Mouse (Mus musculus): ENCODE results near the gene Shc1.
A peak's percentile ranks its signal among the peaks of the same experiment; 100 is the strongest.

The Shc1 gene

DNA sequence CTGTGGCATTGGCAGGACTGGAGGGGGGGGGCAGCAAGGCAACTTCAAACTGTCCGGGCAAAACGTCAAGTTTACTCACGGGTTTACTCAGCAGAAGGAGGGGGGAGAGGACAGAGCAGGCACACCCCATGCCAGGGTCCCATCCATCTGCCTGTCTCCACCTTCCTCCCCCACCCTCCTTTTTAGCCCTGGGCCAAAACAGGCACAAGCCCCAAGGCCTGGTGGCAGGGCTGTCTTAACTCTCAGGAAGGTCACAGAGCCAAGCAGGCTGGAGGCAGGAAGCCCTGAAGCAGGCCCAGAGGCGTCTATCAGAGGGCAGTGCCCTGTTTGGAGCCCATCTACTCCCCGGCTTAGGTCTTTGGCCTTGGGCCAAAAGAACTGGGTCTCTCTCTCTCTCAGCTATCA lies 28.1 kb upstream of the Shc1 start:
- no peak for DNase-seq (ENCODE audit: low spot score in 2 of 2)

DNA sequence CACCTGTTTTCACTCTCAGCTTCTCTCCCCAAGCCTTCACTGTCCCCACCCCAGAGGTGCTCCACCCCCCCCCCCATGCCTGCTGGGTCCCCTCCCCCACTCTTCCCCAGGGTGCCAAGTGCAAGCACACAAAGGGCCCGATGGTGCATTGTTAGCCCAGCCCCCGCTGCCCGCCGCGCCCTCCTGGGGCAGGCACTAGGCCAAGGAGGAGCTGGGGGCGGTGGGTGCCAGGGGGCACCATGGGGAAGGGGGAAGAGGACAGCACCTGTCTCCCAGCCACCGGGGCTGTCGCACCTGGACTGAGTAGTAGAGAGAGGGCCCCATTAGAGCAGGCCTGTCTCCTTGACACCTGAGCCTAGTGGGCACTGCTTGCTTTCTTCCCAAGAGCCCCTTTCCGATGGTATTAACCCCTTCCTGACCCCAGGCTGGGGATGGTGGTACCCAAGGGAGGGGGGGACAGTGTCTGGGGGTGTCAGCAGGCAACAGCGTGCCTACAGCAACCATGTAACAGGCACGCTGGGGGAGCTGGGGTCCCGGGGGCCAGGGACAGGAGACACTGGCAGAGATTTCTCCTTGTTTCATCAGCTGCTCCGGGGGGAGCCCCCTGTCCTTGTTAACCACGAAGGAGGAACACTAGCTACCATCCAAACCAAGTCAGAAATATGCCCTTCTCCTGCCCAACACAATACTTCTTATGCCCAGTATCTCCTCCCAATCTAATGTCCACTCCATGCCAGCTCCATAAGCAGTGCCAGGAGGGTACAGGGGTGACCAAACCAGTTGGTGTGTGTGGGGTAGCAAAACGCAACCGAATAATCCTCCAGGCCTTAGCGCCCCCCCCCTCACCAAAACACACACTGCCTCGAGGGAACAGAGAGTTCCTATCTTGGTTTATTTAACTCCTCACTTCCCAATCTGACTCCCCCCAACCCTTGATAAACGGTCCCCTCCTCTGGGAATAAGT lies 27.3 kb upstream of the Shc1 start:
- no peak for DNase-seq (ENCODE audit: low spot score in 2 of 2)

DNA sequence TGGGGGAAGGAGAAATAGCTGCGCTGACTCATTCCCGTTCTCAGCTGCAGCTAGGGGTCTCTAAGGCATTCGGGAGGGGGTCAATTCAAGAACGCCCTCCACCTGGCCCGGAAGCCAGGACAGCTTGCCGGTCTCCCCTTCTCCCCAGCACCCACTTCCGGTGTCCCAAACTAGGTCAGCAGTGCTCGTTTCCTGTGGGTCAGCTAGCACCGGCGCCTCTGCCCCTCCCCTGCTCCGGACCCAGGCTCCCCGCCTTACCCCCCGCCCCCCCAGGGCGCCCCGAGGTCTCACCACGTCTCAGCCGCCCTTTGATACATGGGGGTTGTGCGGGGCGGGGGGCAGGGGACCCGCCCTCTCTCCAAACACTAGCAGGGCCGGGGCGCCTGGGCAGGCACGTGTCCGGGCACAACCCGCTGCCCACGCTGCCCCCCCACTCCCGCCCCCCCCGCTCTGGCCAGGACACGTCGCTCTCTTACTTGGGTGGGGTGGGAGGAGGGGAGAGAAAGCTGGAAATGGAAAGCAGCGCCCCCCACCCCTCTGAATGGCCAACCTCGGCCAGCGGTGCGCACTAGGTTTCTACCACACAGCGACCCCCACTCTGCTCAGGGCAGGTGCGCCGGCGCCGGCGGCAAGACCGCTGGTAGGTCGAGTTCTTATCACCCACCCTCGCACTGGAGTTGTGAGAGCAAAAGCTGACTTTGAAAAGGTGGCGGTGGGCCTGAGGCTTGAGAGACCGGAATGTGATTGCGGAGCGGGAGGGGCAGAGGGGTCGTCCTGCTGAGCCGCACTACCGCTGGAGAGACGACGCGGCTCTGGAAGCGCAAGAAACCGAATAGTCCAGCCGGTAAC lies 26.4 kb upstream of the Shc1 start:
- DNase-seq (ENCODE audit: low spot score in 2 of 2), result no peak

DNA sequence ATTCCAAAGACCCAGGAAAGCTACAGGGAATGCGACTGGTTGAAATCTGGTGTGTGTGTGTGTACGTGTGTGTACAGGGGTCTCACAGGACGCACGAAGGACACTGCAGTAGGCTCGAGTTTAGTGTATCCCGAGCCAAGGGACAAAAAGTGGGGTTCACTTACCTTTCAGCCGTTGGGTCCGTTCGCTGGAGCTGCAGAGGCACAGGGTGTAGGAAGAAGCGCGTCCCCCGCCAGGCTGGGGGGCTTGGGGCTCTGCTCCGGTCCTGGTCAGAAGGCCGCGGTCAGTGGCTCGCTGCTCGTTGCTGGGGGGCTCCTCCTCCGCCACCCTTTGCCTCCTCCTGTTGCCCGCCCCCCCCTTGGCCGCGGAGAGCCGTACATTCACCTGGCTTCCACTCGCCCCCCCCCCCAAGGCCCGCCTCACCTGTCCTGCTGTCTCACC lies 25.4 kb upstream of the Shc1 start:
- DNase-seq (ENCODE audit: low spot score in 2 of 2), result no peak

DNA sequence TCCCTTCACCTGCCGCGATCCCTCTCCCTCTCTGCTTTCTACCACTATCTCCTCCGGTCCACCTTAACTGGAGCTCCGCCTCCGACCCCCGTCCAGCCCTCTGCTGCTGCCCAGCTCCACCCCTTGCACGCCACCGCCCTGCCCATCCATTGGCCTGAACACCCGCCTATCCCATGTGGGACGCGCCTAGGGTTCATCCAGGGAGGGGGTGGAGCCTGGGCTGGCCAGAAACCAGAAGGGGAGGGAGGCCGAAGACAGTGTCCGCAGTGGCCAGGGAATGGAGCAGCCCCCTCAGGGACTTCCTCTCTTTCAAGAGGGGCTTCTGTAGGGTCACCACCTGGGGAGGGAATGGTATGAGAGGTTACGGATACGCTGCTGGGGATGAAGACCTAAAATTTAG lies 24.6 kb upstream of the Shc1 start:
- peak; percentile 94 to 95 for DNase-seq (ENCODE audit: low spot score in 2 of 2)

DNA sequence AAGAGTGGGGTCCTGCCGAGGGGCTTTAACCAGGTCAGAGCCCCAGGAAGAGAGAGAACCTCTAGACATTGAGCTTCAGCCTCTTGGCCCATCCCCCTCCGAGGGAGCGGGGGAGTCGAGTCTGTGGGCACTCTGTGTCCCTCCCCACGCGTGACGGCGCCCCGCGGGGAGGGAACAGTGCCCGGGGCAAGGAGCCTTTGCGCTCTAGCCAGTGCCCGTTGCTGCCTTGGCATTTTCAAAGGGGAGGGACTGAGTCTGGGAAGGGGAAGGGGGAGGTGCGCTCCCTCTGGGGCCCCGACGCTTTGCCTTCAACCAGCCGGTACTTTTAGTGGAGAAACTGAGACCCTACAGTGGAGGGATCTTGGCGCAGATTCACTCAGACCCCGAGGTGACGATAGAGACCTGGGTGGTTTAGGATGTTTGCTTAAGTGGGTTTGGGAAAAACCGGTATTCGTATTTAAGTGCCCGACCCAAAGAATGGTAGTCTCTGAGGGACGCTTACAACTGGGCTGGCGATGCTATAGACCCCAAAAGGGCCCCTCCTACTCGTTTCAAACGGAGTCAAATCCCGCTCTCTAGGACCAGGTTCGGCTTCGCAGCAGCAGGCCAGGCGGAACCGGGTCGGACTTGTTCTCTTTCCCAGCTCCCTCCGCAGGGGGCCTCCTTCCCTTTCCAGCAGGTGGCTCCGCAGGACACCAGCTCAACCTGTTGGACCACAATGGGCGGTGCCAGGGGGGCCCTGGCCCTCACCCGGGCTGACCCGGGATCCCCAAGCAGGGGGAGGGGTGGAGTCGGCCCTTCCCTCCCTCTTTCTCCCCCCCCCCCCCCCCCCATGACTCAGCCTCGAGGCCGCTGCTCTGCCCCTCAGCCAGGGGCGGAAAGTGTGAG lies 24.0 kb upstream of the Shc1 start, which contains the start of gene Zbtb7b:
TSS of gene Zbtb7b (minus strand) at position 771 of the 888 bp plus-strand sequence.
- peak; percentile 55 to 63 for DNase-seq (ENCODE audit: low spot score in 2 of 2)

DNA sequence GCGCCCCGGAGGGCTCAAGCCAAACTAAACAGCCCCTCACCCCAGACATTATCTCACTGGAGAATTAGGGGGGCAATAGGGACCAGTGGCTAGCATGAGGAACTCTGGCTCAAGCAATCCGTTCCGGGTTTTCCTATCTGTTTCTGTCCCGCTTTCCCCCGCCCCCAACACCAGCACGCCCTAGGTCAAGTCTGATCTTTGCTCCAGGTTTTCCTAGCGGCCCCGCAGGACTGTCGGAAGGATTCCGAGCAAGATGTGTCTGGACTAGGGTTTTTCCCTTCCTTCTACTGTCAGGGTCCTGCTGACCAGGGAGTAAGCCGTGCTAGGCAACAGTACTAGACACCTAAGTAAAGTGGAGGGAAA lies 23.4 kb upstream of the Shc1 start:
- peak in 1 of 2 experiments; percentile 63 for DNase-seq (ENCODE audit: low spot score in 2 of 2)

DNA sequence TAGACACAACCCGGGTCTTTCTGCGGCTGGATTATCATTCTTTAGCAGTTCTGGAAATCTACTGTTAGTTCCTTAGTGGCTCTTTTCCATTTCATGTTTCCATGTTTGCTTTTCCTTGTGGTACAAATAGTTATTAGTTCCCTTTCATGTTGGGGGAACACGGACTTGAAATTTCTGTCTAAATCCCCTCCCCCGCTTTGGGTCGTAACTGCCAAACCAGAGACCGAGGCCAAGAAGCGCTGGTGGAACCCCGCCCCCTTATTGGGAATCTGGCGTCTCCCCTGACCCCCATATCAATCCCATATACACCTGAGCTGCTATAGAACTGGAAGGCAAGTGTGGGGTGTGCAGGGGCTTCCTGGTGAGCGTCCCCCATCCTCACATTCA lies 22.8 kb upstream of the Shc1 start:
- DNase-seq (ENCODE audit: low spot score in 2 of 2), result no peak

DNA sequence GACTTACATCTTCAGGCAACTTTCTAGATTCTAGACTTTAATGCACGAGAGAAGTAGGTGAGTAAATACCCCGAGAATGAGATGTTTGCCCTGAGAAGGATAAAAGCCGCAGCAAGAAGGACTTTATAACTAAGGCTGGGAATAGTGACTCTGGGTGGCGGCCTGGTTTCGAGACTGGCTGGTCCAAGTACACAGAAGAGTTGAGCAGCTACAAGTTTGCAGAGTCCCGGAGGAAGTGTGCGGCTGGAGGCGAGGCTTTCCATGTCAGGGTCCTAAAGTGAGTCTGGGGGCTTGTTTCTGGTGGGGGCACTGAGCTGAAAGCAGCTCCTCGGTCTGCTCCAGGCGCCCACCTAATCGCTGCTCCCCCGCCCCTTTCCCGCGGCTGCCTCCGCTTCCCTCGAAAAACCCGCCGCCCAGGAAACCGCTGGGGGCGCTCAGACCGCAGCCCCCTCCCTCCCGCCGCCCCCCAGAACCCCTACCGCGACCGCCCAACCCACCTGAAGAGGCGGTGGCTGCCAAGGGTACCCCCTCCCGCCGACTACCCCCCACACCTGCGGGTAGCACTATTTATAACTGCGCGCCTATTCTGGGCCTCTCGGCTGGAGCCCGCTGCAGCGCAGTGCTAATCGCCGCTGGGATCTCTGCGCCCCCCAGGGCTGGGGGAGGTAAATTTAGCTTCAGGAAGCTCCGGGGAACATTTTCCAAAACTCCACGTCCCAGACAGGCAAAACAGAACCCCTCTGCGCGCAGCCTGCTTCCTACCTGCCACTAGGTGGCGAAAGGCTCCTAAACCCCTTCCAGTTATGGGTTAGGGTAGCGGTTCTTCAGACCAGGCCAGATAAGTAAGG lies 22.2 kb upstream of the Shc1 start:
- peak in 1 of 2 experiments; percentile 61 for DNase-seq (ENCODE audit: low spot score in 2 of 2)

DNA sequence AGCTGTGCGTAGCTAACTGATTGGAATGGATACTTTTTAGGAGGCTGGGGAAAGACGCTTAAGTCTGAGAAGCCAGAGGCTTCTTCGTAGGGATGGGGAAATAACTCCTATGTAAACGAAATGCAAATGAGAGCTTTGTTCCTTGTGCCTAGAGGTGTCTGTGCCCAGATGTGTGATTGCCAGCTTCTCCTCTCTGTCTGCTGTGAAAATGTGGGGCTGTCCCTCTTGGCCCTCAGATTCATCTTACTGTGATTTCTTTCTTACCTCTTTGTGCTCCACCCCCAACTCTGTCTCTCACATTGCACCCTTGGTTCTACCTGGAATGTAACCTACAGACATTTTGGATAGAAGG lies 21.6 kb upstream of the Shc1 start:
- no peak for DNase-seq (ENCODE audit: low spot score in 2 of 2)

DNA sequence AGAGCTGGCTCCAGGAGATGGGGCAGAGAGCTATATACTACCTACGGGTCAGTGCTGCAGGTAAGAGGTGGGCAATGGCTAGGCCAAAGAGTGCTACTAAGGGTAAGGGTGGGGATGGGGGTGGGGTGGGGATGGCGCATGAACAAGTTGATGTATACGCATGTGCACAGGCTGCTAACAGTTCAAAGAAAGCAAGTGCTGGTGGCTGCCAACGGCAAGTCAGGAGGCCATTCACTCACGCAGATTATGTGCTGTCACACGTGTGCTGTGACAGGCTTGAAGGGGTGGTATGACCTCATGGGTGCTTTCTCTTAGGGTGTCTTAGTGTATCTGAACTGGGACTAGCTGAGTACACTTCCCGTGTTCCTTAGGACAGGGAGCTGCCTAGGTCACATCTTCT lies 16.9 kb upstream of the Shc1 start:
- no peak for DNase-seq (ENCODE audit: low spot score in 2 of 2)

DNA sequence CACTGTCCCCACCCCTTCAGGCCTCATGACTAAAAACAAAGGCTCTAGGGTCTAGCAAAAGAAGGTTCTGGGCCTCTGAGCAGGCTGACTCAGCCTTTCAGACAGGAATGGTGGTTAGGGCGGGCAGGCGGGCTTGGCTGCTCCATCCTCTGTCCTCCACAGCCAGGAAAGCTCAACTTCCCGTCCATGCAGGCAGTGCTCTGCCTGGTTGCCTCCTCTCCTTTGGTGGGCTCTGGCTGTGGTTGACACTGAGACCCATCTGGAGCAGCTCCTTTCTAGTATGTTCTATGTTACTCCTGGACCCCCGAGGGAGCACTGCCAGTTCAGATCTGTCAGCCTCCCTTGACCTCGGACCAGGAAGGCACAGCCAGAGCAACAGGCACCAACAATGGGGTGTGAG lies 15.6 kb upstream of the Shc1 start, which contains the start of gene Lenep:
TSS of gene Lenep (minus strand) at position 101 of the 400 bp plus-strand sequence.
- DNase-seq (ENCODE audit: low spot score in 2 of 2), result no peak

DNA sequence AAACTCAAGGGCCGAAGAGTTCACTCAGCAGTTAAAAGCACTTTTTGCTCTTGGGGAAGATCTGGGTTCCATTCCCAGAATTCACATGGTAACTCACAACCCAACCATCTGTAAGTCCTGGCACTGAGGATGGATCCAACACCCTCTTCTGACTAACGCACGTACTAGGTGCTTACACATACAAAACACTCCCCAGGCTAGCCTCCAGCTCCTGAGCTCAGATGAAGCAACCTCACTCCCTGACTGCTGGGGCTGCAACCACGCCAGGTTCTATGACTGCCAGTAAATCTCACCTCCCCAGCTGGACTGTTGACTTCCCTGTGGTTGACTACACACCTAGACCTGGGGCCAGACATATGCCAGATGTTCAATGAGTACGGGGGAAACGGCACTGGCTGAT lies 11.4 kb upstream of the Shc1 start:
- DNase-seq (ENCODE audit: low spot score in 2 of 2), result no peak

DNA sequence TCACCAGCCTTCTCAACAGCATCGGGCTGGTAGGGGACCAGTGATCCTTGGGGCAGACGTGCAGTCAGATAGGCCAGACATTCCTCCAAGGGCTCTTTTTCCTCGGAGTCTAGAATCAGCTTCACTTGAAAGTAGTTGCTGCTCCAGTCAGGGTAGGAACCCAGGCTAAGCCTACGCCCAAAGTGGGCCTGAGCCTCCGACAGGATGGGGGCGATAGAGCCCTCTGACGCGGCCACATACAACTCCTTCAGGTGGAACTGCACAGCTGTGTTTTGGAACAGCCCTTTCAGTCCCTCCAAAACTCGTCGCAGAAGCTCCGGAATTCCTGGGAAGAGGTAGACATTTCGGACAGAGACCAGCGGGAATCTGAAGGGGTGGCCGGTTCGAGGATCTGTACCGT lies 9.8 kb upstream of the Shc1 start:
- DNase-seq (ENCODE audit: low spot score in 2 of 2), result no peak

DNA sequence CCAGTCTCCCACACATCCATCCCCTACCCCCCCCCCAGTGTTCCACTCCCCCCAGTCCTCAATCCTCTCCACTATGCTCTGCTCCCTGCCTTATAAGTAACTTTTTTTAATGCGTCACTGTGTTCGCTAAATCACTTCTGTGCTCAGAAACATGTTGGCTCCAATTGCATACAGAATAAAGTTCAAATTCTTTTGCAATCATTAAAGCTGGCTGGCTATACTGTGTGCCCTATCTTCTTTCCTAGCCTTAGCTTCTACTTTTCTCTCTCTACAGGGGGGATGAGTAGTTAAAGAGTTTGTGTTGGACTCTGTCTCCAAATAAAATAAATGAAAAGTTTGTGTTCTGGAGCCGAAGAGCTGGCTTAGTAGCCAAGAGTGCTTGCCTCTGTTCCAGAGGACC lies 8.5 kb upstream of the Shc1 start:
- DNase-seq (ENCODE audit: low spot score in 2 of 2), result no peak

DNA sequence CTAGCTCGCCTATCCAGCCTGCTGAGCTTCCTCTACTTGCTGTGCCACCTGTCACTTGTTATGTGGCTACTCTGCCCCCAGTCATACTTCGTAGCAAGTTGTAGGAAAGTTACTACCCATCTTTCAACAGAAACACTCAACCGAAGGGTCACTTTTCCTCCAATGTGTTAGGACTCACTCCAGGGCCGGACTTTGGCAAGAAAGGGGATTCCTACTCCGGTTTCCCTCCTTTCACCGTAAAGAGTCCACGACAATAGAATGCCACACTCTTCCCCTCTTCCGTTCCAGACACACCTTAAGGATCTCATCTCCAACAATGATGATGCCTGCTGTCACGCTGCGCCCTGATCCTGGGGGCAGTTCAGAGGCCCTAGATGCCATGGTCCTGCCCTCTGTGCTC lies 7.4 kb upstream of the Shc1 start:
- no peak for DNase-seq (ENCODE audit: low spot score in 2 of 2)

DNA sequence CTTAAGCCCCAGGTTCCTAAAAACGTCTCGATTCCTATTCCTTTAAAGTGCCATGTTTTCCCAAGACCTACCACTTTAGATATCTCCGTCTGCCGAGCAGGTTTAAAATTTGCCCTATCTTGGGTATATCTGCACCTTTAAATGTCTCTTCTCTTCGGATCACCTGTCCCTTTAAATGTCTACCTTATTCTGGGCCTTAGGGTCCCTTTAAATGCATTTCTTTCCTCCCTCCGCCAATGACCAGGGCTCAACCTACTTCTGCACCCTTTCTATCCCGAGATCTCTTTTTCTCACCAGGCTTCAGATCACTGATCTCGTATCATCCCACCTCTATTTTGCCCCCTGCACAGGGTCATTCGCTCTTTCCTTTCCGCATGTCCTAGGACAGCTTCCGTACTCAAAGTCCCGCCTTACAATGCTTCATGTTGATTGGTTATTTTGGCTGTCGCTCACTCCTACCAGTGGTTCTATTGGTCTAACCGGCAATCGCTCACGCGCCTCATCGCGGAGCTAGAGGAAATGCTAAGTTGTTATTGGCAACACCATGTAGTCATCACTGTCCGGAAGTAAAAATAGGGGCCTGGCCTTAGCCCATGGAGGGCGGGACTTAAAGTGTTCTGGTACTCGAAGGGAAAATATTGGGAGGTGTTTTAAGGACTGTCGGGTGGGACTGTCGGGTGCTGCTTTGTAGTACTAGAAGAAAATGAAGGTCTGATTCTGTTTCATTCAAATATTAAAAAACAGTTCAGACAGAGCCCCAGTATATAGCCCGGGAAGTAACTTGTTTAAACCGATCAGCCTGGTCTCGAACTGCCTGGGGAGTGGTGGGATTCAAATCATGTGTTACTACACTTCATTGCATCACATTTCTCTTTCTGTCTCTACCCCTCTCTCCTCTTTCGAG lies 6.5 kb upstream of the Shc1 start, which contains the start of gene Flad1:
TSS of gene Flad1 (minus strand) at position 381 of the 904 bp plus-strand sequence.
- peak; percentile 99 to 100 for DNase-seq (ENCODE audit: low spot score in 2 of 2)

DNA sequence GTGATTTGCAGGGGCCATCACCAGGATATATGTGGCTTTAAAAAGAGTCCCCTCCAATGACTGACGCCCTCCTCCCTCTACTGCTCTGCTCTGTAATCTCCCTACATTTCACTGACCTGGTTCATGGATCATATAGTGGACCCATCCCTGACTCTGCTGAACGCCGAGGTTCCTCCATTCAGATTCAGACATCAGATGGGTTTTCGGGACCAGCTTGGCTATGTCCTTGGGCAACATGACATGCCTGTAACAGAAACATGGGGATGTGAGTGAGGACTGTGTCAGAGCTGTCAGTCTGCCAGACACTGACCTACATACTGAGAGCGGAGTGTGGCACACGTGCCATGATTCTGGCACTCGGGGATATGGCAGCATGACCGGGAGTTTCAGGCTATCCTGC lies 2.1 kb upstream of the Shc1 start:
- DNase-seq (ENCODE audit: low spot score in 2 of 2), result no peak

DNA sequence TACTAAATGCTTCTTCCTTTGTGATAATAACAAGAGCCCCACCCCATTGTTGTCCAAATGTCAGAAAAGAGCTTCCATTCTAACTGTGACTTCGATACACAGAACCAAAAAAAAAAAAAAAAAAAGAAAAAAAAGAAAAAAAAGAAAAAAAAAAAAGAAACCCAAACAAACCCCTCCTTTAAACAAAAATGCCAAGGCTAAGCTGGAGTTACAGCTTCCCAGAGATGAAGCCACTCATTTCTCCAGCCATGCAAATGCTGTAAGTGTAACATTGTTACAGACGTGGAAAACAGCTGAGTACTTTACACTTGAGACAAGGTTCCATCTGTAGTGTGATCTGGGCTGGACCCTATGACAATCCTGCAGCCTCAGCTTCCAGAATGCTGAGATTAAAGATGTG lies 1.1 kb upstream of the Shc1 start:
- DNase-seq (ENCODE audit: low spot score in 2 of 2), result no peak

DNA sequence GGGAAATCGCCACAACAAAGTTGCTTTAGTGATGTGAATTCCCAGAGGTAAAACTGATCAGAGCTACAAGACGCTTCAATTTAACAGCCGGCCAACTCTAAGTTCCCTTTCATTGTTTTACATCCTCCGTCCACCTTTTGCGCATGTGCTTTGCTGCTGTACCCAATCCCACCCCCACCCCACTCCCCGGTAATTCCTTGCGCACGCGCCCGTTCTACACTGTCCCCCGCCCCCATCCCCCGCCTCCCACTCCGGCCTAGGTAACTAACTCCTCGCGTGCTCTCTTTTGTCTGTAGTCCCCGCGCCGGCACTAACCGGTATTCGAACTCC lies 438 bp upstream of the Shc1 start:
- no peak for DNase-seq (ENCODE audit: low spot score in 2 of 2)
